Mouse (Mus musculus): ENCODE results near the gene Ptpn18.

- 0 out of 2 replicates have a peak, but pooled peaks have one; percentile 14 for TF ChIP-seq GATA1 (IDR thresholded peaks at IDR 0.05; ENCODE audit: low read depth, low read length)
- TF ChIP-seq POLR2A (IDR thresholded peaks at IDR 0.05; ENCODE audit: control insufficient read depth in 1 of 2, insufficient read depth in 1 of 2, low read depth in 1 of 2, low read length in 2 of 2, poor library complexity in 1 of 2): no peak
- TF ChIP-seq ZNF384 (IDR thresholded peaks at IDR 0.05; ENCODE audit: low read depth, low read length): no peak
Measured at GRCm38 (mm10) chr1:34480801-34481200, 21.2 kb downstream of the Ptpn18 start.
